Mouse (Mus musculus) kidney, embryonic 16.5 days (tissue): ENCODE measurements around the gene Nup62. TPM values are rescaled to one million over a fixed set of nuclear protein-coding genes. Genes with fewer than 3 reads are reported as not detected.

Experiments used
- ATAC-seq: fragments of 200-750 bp; cut with Nextera tagmentation; 2 replicates; pipeline ENCODE4 v1.8.0; 2017; ENCODE audit warnings: moderate TSS enrichment; ENCODE audit not compliant: low FRiP score, low TSS enrichment
- H3K27ac ChIP-seq: fragments of 300-500 bp; sonication (generic); 2 replicates; pipeline ENCODE4 v1.5.1; 2014; ENCODE audit warnings: low read length
- H3K27me3 ChIP-seq: fragments of 300-500 bp; sonication (generic); 2 replicates; pipeline ENCODE4 v1.6.1; 2014; ENCODE audit warnings: low read length, control low read depth, mixed read lengths; ENCODE audit not compliant: insufficient read depth
- H3K36me3 ChIP-seq: fragments of 300-500 bp; sonication (generic); 2 replicates; pipeline ENCODE4 v1.6.1; 2014; ENCODE audit warnings: low read length, control low read depth, mixed read lengths; ENCODE audit not compliant: insufficient read depth
- H3K4me1 ChIP-seq: fragments of 300-500 bp; sonication (generic); 2 replicates; pipeline ENCODE4 v1.6.1; 2014; ENCODE audit warnings: low read length, control low read depth, mixed read lengths; ENCODE audit not compliant: insufficient read depth
- H3K4me2 ChIP-seq: fragments of 300-500 bp; sonication (generic); replicated peaks from 2 replicates; pipeline ENCODE4 v1.6.1; 2014; ENCODE audit warnings: low read depth, low read length
- H3K4me3 ChIP-seq: fragments of 300-500 bp; sonication (generic); 2 replicates; pipeline ENCODE4 v1.5.1; 2014; ENCODE audit warnings: mild to moderate bottlenecking, low read length
- H3K9ac ChIP-seq: fragments of 300-500 bp; sonication (generic); replicated peaks from 2 replicates; pipeline ENCODE4 v1.6.1; 2014; ENCODE audit warnings: low read length
- H3K9me3 ChIP-seq: fragments of 300-500 bp; sonication (generic); 2 replicates; pipeline ENCODE4 v1.6.1; 2016; ENCODE audit warnings: low read length, control low read depth
- WGBS: fragments of 180-500 bp; shearing (Covaris S2); extraction: QIAGEN DNeasy Blood & Tissue Kit; methylation state at CpG from one replicate; pipeline ENCODE4 v1.1.7; 2014; 5-methylcytosine and 5-hydroxymethylcytosine counted together
- polyA plus RNA-seq: library from polyadenylated mRNA; unstranded; fragments of >200 nt; fragmentation: Nextera tagmentation; extraction: Ambion mirVana; gene quantifications from 2 replicates; pipeline ENCODE4 v1.2.1, GENCODE M21; 2015

Gene Nup62
- polyA plus RNA-seq, 1 experiment from 2014 or later: 99.9 TPM

GRCm38 (mm10) chr7:44841825-44842463 is 26.1 kb downstream of the Nup62 start:
- no peak for ATAC-seq
- WGBS: 86% methylated on average over 8 of the region's 8 CpGs
- H3K4me1 ChIP-seq: peaks cover 12% of the 10 kb centered on the region
- H3K4me2 ChIP-seq: no peak overlapping the region
- no peak overlapping the region for H3K27ac ChIP-seq
- H3K4me3 ChIP-seq: no peak overlapping the region
- H3K27me3 ChIP-seq: peaks cover 6% of the 10 kb centered on the region; the same call in 1 of the 2 replicates
- no peaks in the 10 kb centered on the region for H3K9me3 ChIP-seq
- H3K36me3 ChIP-seq: peaks cover 57% of the 10 kb centered on the region
- no peak overlapping the region for H3K9ac ChIP-seq

- Histone ChIP-seq H3K27ac (no peak overlapping the region), H3K4me2 (no peak overlapping the region), H3K36me3 (peaks cover 57% of the 10 kb centered on the region), H3K4me3 (no peak overlapping the region), H3K9ac (no peak overlapping the region), H3K4me1 (peaks cover 11% of the 10 kb centered on the region), H3K9me3 (no peaks in the 10 kb centered on the region), H3K27me3 (peaks cover 6% of the 10 kb centered on the region; the same call in 1 of the 2 replicates)
- WGBS: 92% methylated on average over 10 of the region's 10 CpGs
- ATAC-seq: no peak
Observed at GRCm38 (mm10) chr7:44845006-44845405, 29.1 kb downstream of the Nup62 start.

DNA sequence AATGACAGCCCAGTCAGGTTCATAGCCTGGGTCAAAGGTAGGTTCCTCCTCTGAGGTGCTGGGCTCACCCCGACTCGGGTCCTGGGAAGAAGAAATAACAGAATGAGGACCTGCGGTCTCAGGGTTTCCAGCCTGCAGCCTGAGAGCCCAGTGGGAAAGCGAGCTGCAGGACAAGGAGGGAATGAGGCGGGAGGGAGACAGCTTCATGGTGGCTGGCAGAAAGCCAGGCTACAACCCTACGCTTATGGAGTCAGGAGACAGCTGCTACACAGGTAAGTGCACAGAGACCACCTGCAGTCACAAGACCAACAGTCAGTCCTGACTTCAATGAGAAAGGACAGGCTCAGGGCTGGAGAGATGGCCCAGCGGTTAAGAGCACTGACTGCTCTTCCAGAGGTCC is 30.9 kb downstream of the Nup62 start:
- WGBS: 84% methylated on average over 7 of the region's 7 CpGs
- H3K9ac ChIP-seq: no peak overlapping the region
- H3K4me2 ChIP-seq: no peak overlapping the region
- no peak for ATAC-seq
- peaks cover 20% of the 10 kb centered on the region for H3K4me1 ChIP-seq
- no peak overlapping the region for H3K27ac ChIP-seq
- no peak overlapping the region for H3K4me3 ChIP-seq
- H3K36me3 ChIP-seq: peaks cover 51% of the 10 kb centered on the region
- no peaks in the 10 kb centered on the region for H3K9me3 ChIP-seq
- H3K27me3 ChIP-seq: no peaks in the 10 kb centered on the region

GRCm38 (mm10) chr7:44847772-44848171 is 31.9 kb downstream of the Nup62 start:
- peak overlapping the region; percentile 99; the same call in 1 of the 2 replicates for H3K27ac ChIP-seq

GRCm38 (mm10) chr7:44848561-44849415 is 32.9 kb downstream of the Nup62 start, which contains the start of the genes Akt1s1 and Tbc1d17:
Gene Akt1s1 (plus strand): TSS chr7:44848991.
Gene Tbc1d17 (minus strand): TSS chr7:44849079.
- H3K9ac ChIP-seq: peak within 1 kb of the TSS; percentile 93
- ATAC-seq: peak; percentile 86
- peak within 1 kb of the TSS; percentile 85 for H3K4me2 ChIP-seq
- 0% methylated on average over 54 of the region's 54 CpGs for WGBS
- no peaks in the 10 kb centered on the region for H3K27me3 ChIP-seq
- peaks cover 46% of the 10 kb centered on the region for H3K36me3 ChIP-seq
- no peaks in the 10 kb centered on the region for H3K9me3 ChIP-seq
- H3K4me3 ChIP-seq: peak within 1 kb of the TSS; percentile 81
- H3K4me1 ChIP-seq: peaks cover 33% of the 10 kb centered on the region
- peak within 1 kb of the TSS; percentile 99 for H3K27ac ChIP-seq

More at GRCm38 (mm10) chr7:44847772-44848171, 31.9 kb downstream of the Nup62 start:
- Histone ChIP-seq H3K9me3 (no peaks in the 10 kb centered on the region), H3K9ac (peak overlapping the region; percentile 93), H3K4me1 (peaks cover 23% of the 10 kb centered on the region), H3K27me3 (no peaks in the 10 kb centered on the region), H3K4me3 (peak overlapping the region; percentile 81), H3K4me2 (peak overlapping the region; percentile 85), H3K36me3 (peaks cover 48% of the 10 kb centered on the region)
- ATAC-seq: no peak
- 75% methylated on average over 5 of the region's 5 CpGs for WGBS

DNA sequence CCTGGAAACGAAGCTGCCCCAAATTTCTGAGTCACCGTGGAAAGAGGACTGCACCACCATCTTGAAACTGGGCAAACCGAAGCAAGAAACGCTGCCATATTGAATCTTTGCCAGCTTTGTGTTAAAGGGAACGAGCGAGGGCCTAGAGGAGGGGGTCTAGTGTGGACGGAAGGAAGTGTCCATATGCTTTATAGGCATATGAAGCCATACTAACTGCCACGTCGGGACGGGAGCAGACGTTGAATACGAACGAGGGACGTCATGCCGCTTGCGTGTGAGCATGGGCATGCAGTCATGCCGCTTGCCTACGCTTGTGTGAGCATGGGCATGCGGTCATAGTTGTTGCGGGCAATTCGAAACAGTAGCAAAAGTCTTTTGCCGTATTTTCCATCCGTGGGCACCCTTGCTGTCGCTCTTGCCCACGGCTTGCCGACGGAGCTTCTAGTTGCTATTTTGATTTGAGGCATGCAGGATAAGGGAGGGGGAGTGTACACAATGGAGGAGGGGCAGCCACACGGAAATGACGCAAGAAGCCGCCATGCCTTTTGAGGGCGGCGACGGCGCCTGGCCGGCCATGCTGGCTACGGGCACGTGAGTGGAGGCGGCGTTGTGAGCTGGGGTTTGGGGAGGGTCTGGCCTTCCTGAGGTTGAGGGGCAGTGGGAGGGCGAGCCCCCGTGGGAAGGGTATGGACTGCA is 33.7 kb downstream of the Nup62 start:
- WGBS: under 1% methylated on average over 40 of the region's 41 CpGs
- H3K4me2 ChIP-seq: peak overlapping the region; percentile 85
- peak overlapping the region; percentile 81 for H3K4me3 ChIP-seq
- H3K27me3 ChIP-seq: no peaks in the 10 kb centered on the region
- peak; percentile 63 for ATAC-seq
- H3K27ac ChIP-seq: peak overlapping the region; percentile 99
- no peaks in the 10 kb centered on the region for H3K9me3 ChIP-seq
- peak overlapping the region; percentile 93 for H3K9ac ChIP-seq
- H3K4me1 ChIP-seq: peaks cover 38% of the 10 kb centered on the region
- H3K36me3 ChIP-seq: peaks cover 39% of the 10 kb centered on the region

GRCm38 (mm10) chr7:44850146-44850545 is 34.3 kb downstream of the Nup62 start:
- H3K9me3 ChIP-seq: no peaks in the 10 kb centered on the region
- H3K4me2 ChIP-seq: peak overlapping the region; percentile 85
- peak overlapping the region; percentile 99 for H3K27ac ChIP-seq
- peaks cover 43% of the 10 kb centered on the region for H3K4me1 ChIP-seq
- H3K4me3 ChIP-seq: peak overlapping the region; percentile 81
- peaks cover 33% of the 10 kb centered on the region for H3K36me3 ChIP-seq
- peak; percentile 18 for ATAC-seq
- peak overlapping the region; percentile 93 for H3K9ac ChIP-seq
- under 1% methylated on average over 33 of the region's 33 CpGs for WGBS
- no peaks in the 10 kb centered on the region for H3K27me3 ChIP-seq

DNA sequence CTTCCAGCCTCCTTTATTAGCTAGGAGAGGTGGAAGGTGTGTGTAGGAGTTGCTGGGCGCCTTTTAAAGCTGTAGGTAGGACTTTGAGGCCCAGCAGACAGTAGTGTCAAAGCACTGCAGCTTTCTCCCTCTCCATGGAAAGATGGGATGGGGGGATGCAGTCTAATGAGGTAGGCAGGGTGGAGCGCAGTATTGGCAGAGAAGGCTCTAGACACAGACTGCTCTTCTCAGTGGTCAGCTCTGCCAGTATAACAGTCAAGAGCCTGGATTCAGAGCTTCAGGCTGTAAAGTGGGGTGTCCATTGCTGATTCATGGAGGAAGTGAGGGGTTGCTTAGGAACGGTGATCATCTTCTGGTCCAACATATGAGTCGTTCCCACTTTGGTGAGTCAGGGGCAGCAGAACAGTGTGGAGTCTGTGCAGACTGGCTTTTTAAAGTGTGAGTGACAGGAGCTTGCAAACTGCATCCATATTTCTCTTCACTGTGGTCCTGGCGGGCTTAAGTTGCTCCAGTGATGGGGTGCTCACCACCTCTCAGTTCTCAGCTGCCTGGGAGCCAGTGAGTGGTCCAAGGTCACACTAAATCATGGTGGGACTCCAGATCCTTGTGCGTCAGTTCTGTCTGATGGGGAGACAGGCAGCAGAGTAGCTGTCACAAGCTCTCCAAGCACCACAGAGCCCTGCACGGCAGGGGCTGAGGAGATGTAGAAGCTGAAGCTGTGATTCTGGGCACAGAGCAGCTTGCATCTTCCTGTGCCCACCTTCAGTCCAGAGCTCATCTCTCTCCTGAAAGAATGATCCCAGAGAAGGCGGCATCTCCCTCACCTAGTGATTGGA is 35.1 kb downstream of the Nup62 start:
- Histone ChIP-seq H3K9ac (peak overlapping the region; percentile 93), H3K4me3 (peak overlapping the region; percentile 81), H3K4me2 (peak overlapping the region; percentile 85), H3K36me3 (peaks cover 25% of the 10 kb centered on the region), H3K27ac (peak overlapping the region; percentile 99), H3K27me3 (no peaks in the 10 kb centered on the region), H3K4me1 (peaks cover 51% of the 10 kb centered on the region), H3K9me3 (no peaks in the 10 kb centered on the region)
- WGBS: 74% methylated on average over 8 of the region's 8 CpGs
- no peak for ATAC-seq
